Mouse (Mus musculus) gastrocnemius, postnatal 14 days (tissue): Measurements from ENCODE around the gene Ldb2. TPM values are rescaled to one million over a fixed set of nuclear protein-coding genes. Genes with fewer than 3 reads are reported as not detected.

Source experiments
- DNase-seq: peaks from one replicate; pipeline ENCODE4 v3.0.0; 2021; ENCODE audit warnings: mixed read lengths
- intact Hi-C: fragments of 180-260 bp; cut with DNase I; formaldehyde crosslinking; loops from one replicate; pipeline ENCODE4 v1.15.1; 2025; ENCODE audit warnings: low total_unique reads
- total RNA-seq, 2 experiments: library from RNA; stranded (reverse); gene quantifications; 2 replicates each; pipeline ENCODE4 v1.2.3; 2021

Gene Ldb2
- total RNA-seq, 2 experiments from 2014 or later: 9.3 to 9.5 TPM

DNA sequence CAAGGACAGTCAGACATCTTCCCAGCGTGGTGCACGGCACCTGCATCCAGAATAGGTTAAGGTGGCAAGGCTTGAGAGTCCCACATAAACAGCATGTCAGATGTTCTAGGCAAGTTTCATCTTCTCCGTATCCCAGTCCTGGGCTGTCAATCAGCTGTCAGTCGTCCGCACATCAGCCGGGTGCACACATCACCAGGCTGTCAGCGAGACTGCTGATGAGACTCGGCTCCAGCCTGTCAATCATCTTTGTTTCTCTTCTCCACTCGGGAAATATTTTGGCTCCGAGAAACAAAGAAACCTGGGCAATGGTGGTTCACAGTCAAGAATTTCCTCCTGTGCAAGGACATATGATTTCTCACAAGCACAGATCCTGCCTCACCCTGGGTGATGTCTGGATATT is 132.1 kb downstream of the Ldb2 start:
- DNase-seq: no peak
- intact Hi-C loops: no loop called here

DNA sequence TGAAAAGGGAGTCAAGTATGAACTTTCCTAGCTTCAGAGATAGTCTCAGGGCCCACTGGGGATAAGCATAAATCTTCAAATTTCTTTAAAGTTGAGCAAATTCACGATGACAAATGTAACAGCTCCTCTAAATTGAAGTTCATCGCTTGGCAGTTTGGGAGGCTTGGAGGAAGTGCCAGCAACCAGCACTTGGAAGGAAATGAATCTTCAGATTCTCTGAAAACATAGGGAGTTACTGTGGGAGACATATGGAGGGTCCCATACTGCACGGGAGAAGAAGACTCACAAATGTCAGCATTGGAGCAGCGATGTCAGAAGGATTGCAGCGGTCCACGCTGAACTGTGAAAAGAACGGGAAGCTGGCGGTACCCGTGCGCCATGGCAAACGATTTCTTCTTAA is 139.8 kb downstream of the Ldb2 start:
- intact Hi-C loops: no loop called here

DNA sequence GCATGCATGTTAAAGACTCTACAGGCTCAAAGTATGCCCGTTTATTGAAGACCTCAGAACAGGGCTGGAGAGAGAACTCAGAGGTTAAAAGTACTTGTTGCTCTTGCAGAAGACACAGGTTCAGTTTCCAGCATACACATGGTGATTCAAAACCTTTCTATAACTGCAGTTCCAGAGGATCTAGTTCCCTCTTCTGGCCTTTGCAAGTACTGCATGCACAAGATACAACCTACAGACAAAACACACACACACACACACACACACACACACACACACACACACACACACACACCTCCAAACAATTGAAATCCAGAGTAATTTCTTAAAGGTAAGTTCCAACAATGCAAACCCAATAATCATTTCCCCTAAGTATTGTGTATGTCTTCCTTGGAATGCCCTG is 142.8 kb downstream of the Ldb2 start:
- intact Hi-C loops: no loop called here
- DNase-seq: no peak

More for the DNA sequence above, 139.8 kb downstream of the Ldb2 start:
- no peak for DNase-seq

DNA sequence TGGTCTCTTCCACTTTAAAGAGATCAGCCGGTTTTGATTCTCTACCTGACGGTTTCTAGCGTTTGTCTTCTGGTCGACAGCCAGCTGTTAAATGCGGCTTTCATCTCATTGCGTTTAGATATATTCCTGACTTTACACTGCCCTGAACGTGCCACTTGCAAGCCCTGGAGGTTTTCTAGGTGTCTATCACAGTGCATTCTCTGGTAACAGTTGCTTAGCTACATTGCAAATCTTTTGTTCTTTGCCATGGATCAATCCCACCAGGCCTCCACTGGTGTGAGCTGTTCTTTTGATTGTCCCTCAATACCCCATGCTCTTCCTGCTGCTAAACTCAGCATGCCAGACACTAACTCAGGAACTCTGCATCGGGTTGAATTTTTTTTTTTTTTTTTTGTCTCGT is 145.1 kb downstream of the Ldb2 start:
- intact Hi-C loops: no loop called here
- no peak for DNase-seq

DNA sequence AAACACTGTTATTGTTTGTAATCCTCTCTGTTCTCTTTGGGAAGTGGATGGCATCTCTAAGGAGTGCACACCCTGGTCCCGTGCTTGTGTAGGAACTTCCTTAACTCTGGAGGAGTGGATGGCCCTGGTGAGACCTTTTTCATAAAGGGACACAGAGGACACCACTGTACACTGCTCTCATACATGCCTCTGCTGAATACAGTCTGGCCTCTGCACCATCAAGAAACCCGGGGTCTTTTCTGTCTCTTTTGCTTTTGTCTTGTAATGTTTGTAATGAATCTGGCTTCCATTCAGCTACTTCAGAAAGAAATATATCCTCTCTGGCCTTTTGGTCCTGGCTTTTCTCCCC is 152.7 kb downstream of the Ldb2 start:
- DNase-seq: no peak
- intact Hi-C loops: no loop called here

DNA sequence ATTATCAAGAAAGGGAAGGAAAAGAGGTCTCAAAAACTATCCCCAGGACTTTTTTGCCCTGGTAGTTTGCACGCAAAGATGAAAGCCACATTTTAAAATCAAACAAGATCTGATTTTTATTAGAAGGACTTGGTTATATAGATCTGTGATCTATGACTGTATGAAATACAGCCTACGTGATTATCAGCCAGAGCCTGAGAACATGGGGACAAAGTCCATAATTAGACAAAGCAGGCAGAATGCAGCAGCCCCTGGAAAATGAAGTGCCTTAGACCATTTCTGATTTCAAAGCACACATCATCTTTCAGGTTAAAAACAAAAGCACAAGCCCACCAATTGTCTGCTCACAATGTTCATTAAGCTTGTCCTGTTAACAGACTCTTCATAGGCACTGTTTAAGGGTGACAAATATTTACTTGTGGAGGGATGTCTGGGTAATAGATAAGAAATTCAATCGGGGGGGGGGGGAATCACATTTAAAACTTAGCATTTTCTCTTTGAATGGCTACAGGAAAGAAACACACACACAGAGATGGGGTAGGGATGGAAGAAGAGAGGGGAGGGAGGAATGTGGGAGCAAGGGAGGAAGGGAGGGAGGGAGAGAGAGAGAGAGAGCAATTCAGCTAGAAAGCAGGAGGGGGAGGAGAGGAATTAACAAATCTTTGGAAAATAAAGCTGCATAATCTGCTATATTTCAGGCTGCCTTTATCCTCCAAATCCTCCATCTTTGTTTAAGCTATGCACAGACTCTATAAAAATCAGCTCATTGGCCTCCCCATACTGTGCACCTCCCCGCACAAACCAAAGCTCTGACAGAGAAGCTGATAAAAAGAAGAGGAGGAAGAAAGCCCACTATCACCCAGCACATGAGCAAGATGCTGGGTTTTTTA is 153.3 kb downstream of the Ldb2 start:
- intact Hi-C loops: no loop called here
- no peak for DNase-seq

DNA sequence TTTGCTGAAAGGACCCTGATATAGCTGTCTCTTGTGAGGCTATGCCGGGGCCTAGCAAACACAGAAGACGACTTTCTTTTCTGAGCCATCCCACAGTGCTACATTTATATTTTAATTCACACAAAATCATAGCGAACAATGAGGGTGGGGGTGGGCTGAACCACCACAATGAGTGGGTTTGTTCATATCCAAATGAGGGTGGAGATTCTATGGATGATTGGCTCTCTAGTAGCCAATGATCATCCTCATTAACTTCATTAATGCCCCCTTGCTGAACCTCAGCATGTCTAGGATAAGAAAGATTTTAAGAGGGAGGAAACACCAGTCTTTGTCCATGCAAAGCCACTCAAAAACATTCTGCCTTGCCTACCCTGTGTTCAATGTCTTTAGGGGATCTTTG is 156.4 kb downstream of the Ldb2 start:
- no peak for DNase-seq
- intact Hi-C loops: no loop called here

DNA sequence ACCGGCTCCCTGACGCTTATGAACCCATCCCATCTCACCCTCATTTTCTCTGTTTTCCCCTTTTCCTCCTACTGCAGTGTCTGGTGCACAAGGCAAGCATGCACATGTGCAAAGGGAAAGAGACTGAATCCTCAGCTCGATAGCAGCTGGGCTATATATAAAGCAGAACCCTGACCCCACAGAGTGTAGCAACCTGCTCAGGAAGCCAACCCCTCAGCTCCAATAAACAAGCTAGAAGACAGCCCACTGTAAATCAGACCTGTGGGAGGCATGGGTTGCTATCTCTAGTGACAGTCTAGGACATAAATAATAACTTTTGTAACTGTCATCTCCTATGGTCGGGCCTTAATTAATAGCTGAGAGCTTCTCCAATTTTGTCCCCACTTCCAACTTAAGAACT is 158.4 kb downstream of the Ldb2 start:
- intact Hi-C loops: no loop called here
- no peak for DNase-seq

DNA sequence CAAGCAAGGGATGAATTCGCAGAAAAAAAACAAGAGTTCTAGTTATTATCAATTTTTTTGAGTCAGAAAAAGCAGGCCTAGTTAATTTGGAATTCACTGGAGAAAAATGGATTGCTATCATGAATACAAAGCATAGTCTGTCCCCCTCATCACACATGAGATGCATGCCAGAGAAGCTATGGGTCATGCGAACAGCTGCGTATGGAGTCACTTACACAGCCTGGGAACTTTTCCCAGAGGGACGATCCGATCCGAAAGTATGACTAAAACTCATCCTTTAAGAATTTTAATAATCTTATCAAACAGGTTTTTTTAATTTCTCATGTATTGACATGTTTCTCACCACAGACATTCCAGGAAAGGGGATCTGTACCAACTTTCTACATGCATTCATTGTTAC is 163.9 kb downstream of the Ldb2 start:
- intact Hi-C loops: no loop called here
- DNase-seq: peak; percentile 23

DNA sequence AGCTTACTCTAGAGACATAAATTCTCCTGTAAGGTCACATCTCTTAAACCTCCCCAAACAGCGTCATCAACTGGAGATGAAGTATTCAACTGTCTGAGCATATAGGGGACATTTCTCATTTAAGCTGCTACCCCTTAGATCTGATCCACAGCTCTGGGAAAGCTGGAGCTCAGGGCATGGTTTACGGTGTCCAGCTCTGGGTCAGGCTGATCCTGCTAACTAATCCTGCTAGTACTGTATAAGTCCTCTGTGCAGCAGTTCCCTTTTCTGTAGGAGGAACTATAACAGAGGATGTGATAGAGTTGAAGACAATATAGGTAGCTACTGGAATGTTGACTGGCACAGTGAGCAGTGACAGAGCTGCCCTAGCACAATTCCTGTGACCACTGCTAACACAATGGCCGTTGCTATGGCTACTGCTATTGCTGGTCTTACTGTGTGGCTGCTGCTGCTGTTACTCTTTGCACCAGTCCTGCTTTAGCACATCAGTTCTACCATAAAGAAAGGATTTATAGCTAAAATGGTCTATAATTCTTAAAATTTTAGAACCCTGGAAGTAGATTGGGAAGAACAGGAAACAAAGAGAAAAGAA is 170.3 kb downstream of the Ldb2 start:
- DNase-seq: no peak
- intact Hi-C loops: no loop called here

DNA sequence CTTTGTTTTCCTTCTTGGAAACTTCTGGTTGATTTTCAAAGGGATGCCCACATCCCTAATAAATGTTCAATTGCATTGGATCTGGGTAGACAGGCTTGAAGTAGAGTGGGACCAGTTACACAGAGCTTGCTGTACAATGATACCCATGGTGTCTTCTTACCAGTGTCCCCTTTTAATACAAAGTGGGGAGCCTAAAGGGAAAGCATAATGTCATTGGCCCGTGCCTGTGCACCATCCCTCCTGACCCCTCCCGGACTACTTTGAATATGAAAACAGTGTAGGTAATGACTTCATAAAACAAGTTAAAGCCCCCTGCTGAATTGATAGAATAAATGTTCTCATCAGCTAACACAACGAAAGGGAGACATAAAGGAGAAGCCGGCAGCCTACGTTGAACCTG is 172.0 kb downstream of the Ldb2 start:
- no peak for DNase-seq
- intact Hi-C loops: no loop called here

DNA sequence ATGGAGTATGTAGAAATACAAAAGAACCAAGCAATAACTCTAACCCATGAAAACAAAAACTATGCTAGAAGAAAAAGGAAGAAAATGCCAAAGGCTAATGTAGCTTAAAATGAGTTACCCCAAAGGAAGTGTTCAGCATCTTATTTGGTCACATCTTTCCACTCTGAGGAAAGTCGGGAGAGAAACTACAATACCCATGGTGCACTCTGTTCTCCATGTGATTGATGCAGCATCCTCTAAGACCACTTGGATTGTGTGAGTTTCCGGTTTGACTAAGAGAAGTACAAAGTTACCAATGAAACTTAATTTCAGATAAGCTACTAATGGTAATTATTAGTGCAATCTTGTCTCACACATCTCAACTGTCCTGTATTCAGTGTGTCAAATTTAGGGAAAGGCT is 172.6 kb downstream of the Ldb2 start:
- intact Hi-C loops: no loop called here
- no peak for DNase-seq

DNA sequence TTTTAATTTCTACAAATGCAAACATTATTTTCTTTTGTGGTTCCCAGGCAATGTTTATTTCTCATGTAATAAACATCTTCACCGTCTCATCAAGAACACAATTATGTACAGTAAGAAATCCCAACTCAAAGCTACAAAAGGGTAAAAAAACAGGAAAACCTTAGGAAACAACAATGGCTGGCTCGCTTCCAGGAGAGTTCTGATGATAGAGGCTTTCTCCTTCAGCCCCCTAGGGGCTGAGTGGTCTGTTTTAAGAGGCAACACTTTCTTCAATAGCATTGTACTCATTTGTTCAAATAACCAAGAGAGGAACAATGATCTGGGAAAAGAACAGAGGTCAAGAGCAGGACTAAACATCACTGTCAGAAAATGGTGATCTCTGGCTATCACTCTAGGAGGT is 173.4 kb downstream of the Ldb2 start:
- peak; percentile 49 for DNase-seq
- intact Hi-C loops: no loop called here

DNA sequence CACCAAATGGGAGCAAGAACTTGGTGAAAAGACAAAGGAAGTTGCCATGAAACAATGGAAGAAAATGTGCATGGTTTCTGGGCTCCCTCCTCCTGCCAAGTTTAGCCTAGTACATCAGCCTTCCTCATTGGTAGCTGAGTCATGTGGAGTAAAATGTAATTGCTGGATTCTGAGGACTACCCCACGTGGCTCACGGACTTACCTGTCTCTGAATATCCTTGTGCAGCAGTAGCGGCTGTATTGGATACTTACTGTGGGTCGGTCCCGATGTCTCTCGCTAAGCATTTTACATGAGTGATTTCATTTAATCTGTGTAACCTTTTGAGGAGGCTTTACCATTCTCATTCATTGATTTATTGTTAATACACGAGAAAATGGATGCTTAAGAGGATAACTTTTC is 183.8 kb downstream of the Ldb2 start:
- no peak for DNase-seq
- intact Hi-C loops: no loop called here

DNA sequence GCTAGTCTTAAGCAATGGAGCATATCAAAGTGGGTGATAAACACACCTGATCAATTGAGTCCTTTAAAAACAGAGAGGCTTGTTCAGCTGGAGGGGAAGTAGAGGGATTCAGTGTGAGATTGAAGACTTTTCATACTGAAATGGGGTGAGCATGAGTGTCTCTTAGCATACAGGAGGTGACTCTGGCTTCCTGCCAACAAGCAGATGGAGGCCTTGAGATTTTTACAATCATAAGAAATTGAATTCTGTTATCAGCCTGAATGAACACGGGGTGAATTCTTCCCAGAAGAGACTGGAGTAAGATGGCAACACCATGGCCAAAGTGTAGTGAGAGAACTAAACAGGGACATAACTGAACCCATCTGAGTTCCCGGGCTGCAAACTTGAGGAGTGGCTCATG is 190.6 kb downstream of the Ldb2 start:
- no peak for DNase-seq
- intact Hi-C loops: no loop called here

DNA sequence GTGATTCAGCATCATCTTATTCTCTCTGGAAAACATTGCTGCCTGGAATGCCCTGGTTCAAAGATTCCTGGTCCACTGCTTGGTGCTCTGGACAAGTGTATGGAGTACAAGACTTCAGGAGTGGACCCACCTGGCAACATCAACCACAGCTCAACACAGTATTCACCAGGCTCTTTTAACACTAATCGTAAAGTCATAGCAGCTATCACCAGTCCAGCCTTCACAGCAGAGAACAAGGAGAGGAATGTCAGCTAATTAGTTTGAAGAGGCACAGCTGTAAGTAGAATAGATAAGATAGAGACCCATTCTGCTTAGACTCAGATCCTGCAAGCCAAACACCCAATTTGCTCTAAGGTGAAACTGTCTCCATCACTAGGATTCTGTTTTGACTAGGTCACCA is 198.1 kb downstream of the Ldb2 start:
- intact Hi-C loops: no loop called here
- DNase-seq: no peak

DNA sequence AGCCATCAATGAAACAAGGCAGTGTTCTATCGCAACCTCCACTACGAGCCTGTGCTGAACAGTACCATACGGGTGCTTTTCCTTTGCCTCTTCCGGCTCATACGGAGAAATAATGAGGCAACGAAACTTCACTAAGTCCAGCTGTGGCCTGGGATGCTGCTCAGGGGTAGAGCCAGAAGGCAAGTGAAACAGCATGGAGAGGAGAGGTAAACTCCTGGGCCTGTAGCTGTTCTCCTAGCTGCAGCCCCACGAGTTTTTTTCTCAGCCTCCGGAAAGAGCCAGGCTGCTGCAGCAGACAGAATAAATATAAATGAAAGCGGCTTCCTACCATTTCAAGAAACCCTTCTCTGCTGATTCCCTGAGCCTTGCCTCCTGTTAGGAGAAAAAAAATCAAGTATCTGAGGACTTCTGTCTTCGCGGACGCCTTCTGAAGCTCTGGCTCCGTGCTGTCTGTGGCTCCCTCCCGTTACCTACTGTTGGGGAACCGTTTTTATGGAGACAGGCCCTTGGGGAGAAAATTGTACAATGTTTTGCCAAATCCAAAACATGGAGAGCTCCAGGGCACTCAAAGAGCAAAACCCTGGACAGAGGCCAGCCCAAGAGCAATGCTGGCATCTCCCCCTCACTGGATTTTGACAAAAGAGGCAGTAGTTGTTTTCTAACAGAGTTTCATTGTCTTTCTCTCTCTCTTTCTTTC is 205.8 kb downstream of the Ldb2 start:
- intact Hi-C loops: no loop called here
- peak; percentile 40 for DNase-seq

DNA sequence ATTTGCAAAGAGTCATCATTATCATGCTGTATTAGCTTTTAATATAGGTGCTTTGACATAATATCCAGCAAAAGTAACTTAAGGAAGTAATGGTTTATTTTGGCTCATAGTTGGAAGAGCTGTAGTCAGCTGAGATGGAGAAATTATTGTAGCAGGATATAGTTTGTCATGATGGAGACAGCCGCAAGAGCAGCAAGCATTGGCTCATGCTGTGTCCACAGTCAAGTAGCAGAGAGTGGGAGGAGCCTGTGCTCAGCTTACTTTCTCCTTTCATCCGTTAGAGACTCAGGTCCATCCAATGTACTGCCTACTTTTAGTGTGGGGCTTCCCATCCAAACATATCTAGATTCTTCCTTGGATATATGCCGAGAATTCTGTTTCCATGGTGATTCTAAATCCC is 208.7 kb downstream of the Ldb2 start:
- DNase-seq: no peak
- intact Hi-C loops: no loop called here

DNA sequence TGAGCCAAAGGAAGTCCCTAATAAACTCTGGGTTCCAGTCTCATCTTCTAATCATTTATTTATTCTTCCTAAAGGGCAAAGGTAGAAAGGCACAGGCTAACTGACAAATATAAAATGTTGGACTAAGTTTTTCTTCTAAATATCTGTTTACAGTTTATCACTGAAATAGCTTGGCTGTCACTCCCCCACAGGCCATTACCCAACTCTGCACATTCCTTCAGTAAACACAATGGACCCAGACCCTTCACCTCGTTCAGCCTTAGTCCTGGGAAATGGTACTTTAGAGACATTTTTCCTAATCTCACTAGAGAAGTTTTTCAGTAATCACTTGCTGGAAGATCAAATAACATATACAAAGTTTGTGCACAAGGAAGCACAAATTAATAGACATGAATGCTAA is 210.2 kb downstream of the Ldb2 start:
- intact Hi-C loops: no loop called here
- no peak for DNase-seq

DNA sequence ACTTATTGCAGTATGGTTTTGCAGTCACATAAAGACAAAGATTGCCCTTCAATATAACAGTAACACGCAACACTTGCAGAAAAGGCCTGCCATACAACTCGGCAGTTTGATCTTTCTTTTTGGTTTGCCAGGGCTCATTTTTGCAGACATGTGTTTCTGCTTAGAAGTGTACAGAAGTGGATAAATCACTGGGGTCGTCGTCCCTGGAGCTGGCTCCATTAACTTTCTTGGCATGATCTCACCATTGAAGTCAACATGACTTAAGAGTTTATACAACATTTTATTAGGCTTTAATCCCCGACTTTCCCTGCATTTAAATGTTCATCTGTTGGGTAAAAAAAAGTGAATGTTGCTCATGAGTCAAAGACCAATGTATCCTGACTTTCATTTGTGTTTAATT is 212.9 kb downstream of the Ldb2 start:
- intact Hi-C loops: no loop called here

DNA sequence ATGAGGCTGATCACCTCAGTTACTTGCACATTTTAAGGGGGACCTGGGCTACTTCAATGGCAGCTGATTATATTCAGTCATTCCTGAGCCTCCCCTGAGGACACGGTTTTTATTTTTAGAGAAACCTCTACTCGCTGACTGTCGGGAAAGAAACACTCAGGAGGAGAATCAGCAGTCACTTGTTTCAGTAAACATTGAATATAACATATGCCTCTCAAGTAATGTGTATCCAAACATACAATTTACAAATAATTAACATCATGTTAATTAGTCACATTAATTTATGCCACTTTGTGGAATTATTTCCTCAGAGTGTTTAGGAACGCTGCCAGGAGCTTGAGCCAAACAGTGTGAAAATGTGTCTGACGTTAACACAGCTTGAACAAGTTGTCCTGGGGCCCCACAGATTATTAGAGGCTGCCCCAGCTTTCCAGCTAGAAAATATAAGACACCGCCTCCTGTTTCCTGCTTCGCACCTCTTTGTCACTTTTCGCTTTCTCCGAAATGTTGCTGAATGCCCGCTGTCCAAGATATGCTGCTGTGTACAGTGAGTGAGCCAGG is 219.5 kb downstream of the Ldb2 start:
- no peak for DNase-seq
- intact Hi-C loops: no loop called here

More for the DNA sequence above, 212.9 kb downstream of the Ldb2 start:
- DNase-seq: no peak
